Mouse (Mus musculus) kidney, postnatal 4 days (tissue): Measurements from ENCODE around the gene Bcap29.
"Not testable (repeated sequence)": the region's sequence is repeated elsewhere in the genome, so short reads cannot be mapped to it uniquely, and the experiment has no call there.

Experiments used
- DNase-seq, 2 experiments: peaks; one replicate each; pipeline ENCODE4 v3.0.0; 2021; ENCODE audit warnings: mixed read lengths in 2 of 2

Bcap29 gene

DNA sequence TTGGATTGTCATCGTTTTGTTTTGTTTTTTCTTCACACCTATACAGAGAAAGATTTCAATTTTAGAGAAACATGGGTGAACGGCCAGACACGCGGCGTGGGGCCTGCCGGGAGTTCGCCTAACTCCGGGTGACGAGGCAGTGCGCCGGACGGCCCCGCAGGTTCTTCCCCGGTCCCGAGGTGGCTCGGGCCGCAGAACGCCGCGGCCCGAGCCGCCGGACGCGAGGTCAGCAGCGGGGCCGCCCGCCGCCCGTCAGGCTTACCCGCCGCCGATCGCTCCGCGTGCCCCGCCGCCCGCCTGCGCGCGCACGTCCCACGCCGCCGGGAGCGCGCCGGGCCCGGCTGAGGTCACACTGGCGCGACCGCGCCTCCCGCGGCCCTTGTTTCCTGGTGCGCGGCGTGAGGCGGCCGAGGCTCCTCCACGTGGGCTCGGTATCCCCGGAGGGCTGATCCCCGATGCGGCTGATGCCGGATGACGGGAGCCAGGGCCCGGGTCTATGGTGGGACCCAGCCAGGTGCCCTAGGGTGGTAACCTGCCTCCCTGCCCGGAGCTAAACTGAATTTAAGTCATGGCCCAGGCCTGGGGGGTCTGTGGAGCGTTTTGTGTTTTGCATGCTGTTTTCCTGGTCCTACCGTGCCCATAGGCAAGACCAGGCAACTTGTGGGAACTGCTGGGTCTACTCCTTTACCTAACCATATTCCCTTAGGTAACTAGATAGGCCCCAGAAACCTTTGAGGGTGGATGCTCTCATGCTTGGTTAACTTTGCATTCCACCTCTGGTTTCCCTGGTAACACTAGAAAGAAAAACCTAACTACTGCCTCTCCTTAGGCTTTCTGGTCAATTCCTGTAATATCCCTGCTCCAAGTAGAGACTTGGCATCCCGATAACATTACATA is at the start of gene Bcap29:
Gene Bcap29, minus strand, starts transcription at position 316 of the 897 bp plus-strand sequence.
- DNase-seq: peak; percentile 82 to 90

DNA sequence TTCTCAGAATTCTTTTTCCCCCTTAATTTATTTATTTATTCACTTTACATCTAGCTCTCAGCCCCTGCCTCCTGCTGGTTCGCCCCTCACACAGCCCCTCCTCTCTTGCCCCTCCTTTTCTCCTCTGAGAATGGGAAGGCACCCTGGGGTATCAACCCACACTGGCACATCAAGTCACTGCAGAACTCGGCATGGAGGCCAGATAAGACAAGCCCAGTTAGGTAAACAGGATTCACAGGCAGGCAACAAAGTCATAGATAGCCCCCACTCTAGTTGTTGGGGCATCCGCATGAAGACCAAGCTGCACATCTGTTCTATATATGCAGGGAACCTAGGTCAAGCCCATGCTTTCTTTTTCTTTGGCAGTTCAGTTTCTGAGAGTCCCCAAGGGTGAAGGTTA is 32.7 kb upstream of the Bcap29 start:
- no peak for DNase-seq

DNA sequence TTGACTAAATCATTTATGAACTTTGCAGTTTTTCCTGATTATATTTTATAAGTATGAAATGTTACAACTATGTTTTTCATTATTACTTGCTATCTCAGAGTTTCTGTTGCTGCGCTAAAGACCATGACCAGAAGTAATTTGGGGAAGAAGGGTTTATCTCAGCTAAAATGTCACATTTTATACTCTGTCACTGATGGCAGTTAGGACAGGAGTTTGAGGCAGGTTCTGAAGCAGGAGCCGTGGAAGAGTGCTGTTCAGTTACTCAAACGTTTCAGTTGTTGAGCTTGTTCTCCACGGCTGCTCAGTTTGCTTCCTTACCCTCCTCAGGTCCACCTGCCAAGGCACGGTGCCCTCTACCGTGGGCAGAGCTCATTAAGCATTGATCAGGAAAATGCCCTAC is 31.5 kb upstream of the Bcap29 start:
- no peak for DNase-seq

DNA sequence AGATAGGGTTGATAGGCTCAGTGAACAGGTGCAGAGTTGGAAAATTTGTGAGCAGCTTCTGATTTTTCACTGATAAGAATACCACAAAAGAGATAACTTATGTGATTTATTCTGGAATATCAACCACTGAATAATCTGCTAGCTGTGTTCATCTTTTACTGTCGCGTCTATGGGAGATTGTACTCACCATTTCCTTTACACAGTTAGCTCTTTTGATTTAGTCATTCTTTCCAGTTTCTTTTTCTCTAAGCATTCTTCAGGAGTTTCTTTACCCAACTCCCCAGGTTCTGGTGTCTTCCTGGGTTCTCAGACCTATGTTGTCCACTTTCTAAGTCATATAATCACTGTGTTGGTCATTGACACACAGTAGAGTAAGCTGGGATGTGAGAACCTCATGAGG is 22.4 kb upstream of the Bcap29 start:
- DNase-seq: no peak

DNA sequence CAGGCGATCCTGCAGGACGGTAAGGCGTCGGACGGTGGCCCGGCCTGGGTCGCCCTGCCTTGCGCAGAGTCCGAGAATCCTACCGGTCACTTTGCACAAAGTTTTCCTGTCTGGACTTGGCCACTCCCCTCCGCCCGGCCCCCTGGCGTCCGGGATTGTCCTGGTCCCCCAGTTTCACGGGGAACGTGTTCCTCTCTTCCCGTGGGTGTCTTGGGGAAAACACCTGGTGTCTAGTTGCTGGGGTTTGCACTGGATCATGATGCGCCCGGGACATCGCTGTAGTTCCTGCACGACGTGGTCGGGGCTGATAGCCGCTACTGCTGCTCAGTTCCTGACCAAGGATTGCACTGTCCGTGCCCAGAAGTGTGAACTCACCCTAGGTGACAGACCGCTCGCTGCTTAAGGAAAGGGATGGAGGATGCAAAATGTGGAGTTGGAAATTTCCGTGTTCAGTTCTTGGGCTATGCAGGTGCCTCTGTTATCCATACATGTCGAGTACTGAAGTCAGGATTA is 20.6 kb upstream of the Bcap29 start:
- no peak for DNase-seq

DNA sequence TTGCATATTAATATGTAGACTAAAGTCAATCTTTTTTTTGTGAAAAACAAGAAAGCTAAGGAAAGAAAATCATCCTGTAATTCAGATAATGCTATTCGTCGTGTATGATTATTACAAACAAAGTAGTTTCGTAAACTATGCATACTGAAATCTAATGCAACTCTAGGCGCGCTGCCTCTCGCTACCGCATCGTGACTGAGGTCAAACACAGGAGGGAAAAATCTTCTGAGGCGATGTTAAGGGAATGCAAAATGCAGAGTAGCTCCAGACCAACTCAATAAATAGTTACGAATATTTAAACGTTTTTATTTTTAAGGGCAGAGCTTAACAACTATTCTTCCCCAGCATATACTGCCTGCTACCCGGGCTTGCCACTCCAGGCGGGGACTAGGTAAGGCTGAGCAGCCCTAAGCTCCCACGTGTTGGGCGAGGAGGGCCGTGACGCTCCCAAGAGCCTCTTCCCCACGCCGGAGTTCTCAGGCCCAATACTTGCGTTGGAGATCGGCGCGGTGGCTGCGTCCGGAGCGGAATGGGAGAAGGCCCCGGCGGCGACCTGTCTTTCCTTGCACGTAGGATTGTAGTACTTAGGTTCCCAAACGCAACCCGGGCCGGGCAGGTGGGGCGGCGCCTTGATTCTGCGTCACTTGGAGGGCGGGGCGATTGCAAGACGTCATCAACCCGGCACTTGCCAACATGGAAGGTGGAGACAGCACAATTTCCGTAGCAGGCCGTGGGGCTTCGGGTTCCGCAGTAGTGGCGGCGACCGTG is 19.9 kb upstream of the Bcap29 start, which contains the start of the genes Dus4l and Cog5:
Gene Dus4l, minus strand, starts transcription at position 630 of the 768 bp plus-strand sequence.
Gene Cog5, plus strand, starts transcription at position 673 of the 768 bp plus-strand sequence.
- peak; percentile 97 to 98 for DNase-seq

DNA sequence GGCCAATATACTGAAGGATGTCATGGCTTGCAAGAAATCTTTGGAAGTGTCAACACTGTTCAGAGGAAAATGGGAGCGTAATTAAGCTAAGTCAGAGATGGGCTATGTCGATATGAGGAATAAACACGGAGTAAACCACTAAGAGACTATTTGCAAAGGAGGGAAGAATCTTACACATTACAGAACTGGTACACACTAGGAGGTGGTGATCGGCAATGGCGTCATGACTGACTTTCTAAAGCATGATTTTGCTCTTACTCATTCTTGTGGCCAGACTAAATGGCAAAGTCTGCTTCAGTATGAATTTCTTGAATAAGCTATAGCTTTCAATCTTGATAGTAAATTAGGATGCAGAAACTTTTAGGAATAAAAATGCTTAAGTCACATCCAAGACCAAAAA is 19.2 kb upstream of the Bcap29 start:
- no peak for DNase-seq

DNA sequence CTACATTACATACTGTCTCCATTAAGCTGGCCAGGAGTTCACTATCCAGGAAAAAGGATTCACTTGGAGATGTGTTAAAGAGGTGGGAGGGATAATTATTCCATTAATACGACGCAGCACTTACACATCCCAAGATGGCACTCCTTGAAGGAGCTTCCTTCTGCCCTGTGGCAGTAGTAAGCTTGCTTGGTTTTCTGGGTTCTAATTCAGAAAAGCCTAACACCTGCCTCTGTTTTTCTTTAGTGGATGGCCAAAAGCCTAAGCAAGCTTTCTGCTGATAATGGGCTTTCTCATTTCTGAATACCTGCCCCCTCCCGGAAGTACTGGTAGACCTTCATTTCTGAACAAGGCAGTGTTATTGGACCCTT is 766 bp upstream of the Bcap29 start:
- DNase-seq: no peak

DNA sequence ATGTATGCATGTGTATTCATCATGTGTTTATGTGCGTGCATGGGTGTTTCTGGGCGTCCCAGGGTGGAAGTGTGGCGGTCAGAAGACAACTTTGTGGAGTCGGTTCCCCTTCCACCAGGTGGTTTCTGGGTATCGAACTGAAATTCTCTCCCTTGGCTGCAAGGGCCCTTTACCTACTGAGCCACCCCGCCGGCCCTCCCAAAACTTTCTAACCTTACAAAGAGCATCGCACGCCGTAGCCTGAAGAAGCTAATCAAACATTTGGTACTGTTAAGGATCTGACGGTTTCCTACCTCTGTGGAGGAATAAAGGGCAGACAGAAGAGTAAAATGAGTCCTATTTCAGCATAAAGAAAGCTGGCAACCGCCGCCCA is 502 bp downstream of the Bcap29 start:
- peak in 1 of 2 experiments; percentile 29 for DNase-seq

DNA sequence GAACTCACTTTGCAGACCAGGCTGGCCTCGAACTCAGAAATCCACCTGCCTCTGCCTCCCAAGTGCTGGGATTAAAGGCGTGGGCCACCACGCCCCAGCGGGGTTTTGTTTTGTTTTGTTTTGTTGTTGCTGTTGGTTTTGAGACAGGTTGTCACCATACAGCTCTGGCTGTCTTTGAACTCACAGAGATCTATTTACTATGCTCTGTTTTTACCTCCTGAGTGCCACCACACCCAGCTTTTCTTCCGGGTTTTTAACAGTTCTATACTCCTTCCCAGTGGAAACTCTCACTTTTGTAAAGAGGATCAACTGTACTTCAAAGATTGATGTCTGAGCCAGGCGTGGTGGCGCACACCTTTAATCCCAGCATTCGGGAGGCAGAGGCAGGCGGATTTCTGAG is 6.1 kb downstream of the Bcap29 start:
- not testable (repeated sequence) for DNase-seq

DNA sequence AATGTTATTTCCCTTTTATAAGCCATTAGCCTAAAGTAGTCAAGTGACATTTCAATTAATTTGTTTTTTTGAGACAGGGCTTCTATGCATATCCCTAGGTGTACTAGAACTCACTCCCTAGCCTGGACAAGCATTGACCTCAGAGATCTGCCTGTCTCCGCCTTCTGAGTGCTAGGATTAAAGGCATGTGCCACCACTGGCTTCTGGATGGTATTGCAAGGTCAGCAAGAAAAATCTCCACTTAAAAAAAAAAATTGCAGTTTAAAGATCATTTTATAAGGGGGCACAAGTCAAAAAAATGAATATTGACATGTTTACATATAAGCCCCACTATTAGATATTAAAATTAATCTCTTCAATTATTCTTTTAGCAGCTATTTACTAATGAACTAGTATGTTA is 9.4 kb downstream of the Bcap29 start:
- no peak for DNase-seq

DNA sequence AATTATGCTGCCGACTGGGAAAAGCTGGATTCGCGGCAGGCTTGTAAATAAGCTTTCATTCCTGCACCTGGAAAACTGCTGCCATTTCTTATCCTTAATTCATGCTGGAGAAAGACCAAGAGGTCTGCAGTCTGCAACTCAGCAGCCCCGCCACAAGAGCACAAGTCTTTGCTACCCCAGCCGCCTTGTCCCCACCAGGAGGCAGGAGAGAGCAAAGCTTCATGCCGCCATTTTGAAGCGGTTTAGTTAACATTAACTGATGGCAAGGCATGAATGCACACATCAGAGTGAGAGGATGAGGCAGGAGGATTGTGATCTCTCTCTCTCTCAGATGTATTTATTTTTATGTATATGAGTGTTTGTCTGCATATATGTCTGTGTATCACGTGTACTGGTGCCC is 14.4 kb downstream of the Bcap29 start:
- peak; percentile 6 to 15 for DNase-seq

DNA sequence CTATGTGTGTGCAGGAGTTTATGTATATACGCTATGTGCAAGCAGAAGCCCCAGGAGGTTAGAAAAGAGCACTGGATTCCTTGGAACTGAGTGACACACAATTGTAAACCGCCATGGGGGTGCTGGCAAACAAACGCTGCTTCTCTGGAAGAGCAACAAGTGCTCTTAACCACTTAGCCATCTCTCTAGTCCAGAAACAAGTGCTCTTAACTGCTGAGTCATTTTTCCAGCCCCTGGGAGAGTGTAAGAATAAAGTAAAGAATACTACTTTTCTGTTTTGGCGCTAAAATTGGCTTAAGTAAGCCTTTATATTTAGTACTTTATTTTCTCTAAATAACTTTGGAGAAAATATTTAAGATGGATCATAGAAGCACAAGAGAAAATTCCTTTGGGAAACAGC is 21.1 kb downstream of the Bcap29 start:
- no peak for DNase-seq

DNA sequence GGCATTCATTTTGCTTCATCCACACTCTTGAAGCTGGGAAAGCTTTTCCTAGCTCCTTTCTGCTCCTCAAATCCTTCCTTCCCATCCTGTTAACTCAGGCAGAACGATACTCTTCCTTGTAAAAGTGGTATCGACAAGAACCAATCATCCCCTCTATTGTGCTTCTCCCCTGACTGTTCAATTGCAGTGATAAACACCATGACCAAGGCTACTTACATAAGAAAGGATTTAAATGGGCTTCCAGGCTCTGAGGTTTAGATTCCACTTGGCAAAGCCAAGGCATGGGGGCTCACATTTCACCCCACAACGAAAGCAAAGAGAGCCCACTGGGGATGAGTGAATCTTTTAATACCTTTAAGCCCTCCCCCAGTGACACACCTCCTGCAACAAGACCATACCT is 26.3 kb downstream of the Bcap29 start:
- DNase-seq: no peak

DNA sequence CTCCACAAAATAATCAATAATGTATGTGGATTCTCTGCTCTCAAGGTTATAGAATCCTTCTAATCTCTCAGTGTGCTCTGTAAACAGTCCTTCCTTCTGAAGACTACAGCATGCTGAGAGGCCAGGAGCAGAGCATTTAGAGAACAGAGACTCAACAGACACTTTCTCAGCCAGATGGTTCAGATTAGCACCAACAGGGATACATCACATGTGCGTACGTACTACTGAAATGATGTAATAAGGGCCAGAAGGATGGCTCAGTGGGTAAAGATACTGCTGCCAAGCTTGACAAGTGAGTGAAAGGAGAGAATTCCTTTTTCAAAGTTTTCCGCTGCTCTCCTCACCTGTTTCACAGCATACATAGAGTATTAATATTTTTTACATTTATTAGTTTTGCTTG is 29.6 kb downstream of the Bcap29 start:
- no peak for DNase-seq

DNA sequence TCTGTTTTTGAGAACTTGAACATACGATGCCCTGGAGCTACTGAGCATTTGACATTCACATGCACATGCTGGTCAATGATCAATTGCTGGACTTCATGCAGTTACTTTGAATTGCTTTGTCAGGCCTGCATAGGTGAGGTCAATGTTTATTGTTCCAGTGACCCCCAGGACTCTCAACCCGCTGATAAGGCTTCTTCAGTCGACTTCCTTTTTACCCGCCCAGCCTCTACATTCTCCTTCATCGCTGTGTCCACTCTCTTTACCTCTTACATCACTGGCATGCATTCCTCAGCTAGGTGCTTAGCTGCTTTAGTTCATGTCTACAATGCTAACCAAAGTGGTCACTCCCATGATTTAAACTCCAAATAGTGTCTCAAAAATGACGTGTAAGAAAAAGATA is 30.9 kb downstream of the Bcap29 start:
- DNase-seq: no peak

DNA sequence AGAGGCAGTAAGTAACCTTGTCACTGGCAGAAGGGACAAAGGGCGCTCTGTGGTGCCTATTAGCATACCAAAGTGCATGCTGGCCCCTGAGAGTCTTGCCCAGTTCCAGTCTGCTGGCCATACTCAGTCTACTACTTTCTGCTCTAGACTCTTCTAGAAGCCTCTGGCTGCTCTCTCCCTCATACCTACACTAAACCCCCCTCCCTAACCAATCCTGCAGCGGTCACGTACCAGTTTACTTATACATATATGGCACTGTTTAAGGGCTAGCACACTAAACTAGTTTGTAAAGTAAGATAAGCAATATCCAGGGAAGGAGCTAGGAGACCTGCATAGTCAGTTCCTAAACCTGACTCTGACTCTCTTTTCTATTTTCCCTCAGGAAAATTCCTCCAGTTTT is 40.2 kb downstream of the Bcap29 start:
- peak in 1 of 2 experiments; percentile 6 for DNase-seq

DNA sequence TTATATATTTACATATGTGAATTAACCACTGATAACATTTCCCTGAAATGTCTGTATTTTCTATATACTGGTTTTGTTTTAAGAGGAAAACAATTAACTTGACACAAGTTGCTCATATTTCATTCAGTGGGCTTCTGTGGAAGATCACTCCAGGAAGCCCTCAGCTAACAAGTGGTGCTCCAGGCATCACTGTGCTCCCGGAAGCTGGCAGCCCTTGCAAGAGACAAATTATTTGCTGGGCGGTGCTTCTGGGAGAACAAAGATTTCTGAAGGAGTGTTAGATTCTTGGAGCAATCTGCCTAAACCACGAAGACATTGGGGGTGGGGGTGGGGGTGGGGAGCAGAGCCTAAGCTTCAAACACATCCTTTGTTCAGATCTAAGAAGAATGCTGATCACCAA is 42.4 kb downstream of the Bcap29 start:
- no peak for DNase-seq

DNA sequence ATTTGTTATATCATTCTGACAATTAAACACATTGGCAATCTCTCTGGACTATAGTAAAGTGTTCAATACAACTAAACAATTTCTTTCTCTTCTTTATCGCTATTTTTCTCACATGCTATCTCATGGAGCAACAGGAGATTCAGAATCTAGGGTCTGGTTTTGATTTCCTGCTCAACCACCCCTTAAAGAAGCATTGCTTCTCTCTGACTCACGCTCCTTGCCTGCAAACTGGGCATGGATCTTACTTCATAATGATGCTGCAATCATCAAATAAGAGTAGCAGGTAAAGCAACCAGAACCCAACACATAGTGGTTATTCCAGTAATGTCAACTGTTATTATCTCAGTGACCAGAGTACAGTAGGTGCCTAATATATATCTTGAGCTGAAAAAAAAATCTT is 50.7 kb downstream of the Bcap29 start:
- DNase-seq: no peak

DNA sequence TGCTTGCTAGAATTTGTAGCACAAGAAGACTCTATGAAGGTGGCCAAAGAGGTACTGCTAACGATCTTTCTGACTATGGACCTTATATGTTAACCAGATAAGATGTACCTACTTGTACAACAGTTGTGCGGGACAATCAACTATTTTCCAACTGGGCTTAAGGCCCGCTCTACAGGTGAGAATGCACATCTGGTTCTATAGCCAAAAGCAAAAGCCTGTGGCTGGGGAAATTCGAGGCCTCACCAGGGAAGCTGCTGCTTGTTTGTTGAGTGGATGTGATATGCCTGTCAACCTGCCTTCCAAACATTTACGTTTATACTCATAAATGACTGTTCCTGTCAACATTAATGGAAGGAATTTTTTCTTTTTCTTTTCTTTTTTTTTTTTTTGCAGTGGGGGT is 52.4 kb downstream of the Bcap29 start:
- DNase-seq: no peak

DNA sequence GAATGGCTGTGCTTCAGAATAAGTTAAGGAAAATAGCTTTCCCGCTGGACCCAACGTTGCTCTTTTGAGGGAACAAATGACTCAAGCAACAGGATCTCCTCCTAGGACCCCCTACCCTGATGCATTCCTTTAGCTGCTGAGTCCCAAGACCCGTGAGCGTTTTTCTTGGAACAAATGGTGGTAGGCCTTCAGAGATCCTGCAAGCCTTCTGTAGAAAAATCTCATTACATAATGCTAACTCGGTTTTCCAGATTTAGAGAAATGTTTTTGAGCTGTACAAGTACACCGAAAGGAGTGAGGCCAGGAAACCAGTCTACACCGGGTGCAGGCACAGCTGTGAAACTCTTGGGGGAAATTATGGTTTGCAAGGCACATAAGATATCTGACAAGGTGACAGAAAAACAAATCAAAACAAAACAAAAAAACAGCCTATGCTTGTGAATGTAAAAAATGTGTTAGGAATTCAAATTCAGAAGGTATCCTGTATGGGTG is 53.1 kb downstream of the Bcap29 start:
- DNase-seq: no peak

DNA sequence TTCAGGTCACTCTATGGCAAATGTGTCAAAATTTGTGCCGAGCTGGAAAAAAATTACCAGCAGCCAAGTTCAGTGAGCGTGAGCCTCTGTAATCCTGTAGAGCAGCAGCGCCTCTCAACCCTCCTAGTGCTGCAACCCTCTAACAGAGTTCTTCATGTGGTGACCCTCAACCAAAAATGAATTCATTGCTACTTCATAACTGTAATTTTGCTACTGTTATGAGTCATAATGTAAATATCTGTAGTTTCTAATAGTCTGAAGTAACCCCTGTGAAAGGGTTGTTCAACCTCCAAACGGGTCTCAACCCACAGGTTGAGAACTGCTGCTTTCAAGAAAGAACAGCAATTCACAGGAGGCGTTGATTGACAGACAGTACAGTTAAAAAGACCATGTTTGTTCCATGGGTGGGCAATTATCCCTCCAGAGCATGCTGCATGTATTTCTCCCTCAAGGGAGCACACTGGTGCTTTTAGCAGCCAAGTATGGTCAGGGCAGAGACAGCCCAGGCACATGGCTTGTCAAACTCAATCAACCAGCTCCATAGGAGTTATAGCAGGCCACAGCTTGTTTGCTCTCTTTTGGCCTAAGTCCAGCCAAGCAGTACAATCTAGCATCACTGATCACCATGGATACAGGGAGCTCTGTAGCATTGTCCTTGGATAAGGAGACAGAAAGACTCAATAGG is 53.7 kb downstream of the Bcap29 start:
- no peak for DNase-seq
